Mouse (Mus musculus) megakaryocyte, embryonic 14.5 days (primary cell): ENCODE measurements around the gene Sipa1l3.

Source experiments
- FLI1 ChIP-seq: IDR thresholded peaks from 2 replicates; pipeline ENCODE4 v1.6.1; 2012; ENCODE audit warnings: low read length, inconsistent platforms, mixed read lengths
- GATA1 ChIP-seq: IDR thresholded peaks from 3 replicates; pipeline ENCODE4 v1.6.1; 2012; ENCODE audit warnings: mixed read lengths, low read length, inconsistent platforms, borderline replicate concordance

DNA sequence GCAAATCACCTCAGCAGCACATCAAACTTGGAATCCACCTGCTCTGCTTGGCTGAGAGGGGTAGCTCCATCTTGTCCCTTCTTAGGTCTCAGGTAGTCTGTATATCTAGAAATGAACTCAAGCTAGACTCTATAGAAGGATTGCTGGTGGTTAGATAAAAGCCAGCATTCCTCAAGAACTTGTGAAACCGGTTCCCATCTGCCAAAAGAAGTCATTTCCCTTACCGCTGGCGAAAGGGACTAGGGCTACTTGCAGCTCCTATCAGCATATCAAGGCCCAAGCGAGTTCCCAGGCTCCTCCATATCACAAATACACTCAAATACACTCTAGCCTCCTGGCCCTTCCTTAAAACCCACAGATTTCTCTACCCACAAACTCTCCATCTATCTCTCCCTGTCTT, 5.7 kb downstream of the Sipa1l3 start:
- TF ChIP-seq GATA1 (no peak), FLI1 (no peak)
